Mouse (Mus musculus): ENCODE data around the gene Nars2. TPM values are rescaled to one million over a fixed set of nuclear protein-coding genes. Genes with fewer than 3 reads are reported as not detected.

The Nars2 gene
- polyA plus RNA-seq, 2 experiments from 2014 or later, result 7.4 to 11.5 TPM

DNA sequence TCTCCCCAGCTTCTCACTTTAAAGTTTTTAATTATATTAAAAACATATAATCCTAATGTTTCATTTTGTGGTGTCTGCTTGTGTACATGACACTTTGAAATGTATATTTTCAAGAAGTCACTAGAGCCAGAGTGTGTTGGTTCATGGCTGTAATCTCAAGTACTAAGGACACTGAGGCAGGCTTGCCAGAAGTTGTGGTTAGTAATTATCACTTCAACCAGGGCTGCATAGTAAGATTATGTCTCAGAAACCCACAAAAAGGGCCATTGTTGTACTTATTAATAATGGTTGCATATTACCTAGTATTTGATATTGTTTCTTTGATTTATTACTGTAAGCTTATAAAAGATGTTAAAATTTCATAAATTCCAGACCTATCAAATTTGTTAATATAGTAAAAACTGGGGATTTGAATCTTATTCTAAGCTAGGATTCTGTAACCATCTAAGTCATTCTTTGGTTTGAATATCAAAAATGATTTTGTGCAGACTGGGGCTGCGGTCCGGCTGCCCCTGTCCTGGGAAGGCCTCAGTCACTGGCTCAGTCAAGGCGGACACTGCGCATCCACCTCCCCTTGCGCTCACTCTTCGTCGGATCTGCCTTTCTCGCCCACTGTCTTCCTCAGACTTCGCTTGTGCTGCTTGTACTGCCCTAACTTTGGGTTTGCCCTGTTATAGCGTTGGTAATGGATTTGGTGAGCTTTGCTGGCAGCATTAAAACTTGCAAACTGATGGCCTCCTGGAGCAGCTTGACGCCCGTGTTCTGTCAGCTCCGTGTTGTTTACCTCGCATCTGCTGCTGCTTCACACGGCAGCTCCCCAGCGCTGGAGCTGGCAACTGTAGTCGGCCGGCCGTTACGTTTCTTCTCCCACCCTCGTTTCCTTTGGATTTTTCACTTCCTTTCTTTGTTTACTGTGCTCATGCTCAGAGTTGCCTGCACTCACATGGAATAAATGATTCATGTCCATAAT lies 20.0 kb downstream of the Nars2 start:
- no peak for ATAC-seq

DNA sequence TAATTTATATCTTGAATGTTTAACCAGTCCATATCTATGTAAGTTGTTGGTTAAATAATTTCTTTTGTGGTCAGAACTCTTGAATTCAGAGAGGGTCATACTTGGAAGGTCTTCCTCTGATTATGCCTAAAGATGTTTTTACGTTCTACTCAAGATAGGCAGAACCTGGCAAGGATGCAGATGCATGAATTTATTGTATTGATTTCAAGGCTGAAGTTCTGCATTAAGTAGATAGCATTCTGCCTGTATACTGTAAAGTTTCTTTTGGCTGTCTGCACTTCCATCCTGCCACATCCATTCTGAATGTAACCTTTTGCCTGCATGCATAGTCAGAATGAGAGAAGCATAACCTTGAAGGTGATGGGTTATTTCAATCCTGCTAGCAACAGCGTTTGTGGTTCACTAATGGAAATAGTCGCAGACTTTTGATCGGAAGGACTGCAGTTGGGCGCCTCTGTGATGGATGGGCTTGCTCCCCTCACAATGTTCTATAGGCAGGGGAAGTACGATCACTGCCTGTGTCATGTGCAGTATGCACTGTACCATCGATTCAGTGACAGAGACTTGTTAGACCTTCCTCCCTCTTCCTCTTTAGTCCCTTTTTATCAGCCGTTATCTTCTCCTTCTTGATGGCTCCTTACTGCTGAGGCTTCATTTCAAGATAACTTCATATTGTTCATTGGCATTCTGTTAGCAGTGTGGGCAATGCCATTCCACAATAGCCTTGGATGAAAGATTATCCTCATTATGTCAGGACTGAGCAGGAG lies 21.0 kb downstream of the Nars2 start:
- ATAC-seq, result no peak

GRCm38 (mm10) chr7:96975914-96976313 lies 24.6 kb downstream of the Nars2 start:
- ATAC-seq, result no peak

DNA sequence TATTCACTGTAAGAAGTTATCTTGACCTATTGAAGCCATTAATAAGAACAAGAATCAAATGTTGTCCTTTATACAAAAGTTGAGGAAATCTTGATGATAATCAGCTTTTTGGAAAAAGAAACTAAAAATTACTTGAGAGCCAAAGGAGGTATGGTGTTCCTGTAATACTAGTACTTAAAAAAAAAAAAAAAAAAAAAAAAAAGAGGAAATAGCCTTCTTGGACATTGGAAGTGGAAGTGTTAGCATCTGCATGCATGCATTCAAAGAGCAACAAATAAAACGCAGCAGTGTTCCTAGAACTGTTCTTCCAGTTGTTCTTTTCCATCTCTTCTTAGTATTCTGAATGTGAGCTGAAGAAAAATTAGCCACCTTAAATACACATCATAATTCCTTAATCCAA lies 25.9 kb downstream of the Nars2 start:
- ATAC-seq, result no peak

DNA sequence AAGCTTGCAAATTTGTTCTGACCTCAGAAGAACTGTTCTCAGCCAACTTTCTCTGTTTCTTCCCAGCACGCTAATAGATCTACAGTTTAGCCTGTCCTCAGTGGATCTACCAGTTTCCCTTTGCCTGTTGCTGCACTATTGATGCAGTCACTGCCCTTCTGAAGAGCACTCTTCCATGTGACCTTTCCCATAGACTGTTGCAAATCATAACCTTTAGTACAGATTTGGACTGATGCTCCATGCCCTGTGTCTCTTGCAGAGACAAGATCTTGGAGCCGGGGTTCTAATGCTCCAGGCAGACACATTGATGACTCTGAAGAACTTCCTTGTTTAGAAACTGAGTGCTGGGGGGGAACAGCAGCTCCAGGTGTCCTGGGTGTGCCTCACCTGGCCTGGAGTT lies 30.1 kb downstream of the Nars2 start:
- no peak for ATAC-seq

GRCm38 (mm10) chr7:96983660-96984347 lies 32.5 kb downstream of the Nars2 start:
- no peak for ATAC-seq

DNA sequence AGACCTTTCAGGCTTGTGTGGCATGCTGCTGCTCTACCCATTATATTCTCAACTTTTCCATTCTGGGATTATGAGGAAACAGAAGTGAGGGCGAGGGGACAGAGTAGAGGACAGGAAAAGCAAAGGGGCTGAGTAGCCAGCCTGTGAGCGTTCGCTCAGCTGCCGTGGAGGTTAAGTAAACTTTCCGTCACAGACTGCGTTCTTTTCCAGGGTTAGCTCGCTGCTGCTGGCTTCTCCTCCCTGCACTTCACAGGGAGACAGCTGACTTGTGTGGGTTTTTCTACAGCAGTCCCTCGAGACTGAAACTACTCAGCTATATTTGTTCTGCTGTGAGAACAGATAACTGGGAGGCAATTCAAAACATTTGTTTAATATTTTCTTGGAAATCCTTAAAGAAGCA lies 34.5 kb downstream of the Nars2 start:
- ATAC-seq, result no peak

- no peak for ATAC-seq
These were observed 35.6 kb downstream of the Nars2 start for GRCm38 (mm10) chr7:96986795-96987445.

- no peak for ATAC-seq
These were observed 36.4 kb downstream of the Nars2 start for GRCm38 (mm10) chr7:96987676-96988075.

GRCm38 (mm10) chr7:97012956-97013355 lies 61.7 kb downstream of the Nars2 start:
- no peak for ATAC-seq

DNA sequence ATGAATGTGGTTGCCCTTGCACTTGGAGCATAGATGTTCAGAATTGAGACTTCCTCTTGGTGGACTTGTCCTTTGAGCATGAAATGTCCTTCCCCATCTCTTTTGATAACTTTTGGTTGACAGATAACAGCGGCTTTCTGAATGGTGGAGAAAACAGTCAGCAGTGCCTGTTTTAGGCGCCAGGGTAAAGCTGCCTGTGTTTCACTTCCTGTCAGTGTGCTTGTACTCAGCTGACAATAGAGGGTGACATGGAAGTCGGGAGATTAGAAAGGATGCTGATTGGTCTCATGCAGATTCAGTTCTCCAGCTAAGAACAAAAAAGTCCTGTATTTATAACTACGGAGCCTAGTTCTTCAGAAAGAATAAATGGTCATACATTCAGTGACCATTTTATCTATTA lies 66.7 kb downstream of the Nars2 start:
- no peak for ATAC-seq

DNA sequence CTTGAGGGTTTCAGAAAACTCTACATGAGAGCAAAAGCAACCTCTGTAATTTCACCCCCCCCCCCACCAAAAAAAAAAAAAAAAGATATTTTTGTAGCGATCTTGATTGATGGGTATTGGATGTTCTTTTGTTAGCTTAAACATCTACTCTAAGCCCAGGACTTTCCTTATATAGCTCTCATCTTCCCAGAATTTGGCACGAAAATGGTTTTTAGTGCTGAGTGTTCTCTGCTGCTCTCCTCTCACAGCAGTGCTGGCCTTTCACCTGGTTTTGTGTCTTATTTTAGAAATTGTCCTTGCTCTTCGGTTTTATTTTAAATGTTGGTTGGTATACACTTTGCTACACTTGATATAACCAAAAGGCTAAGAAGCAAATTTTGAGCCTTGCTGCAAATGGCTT lies 67.1 kb downstream of the Nars2 start:
- ATAC-seq, result no peak

DNA sequence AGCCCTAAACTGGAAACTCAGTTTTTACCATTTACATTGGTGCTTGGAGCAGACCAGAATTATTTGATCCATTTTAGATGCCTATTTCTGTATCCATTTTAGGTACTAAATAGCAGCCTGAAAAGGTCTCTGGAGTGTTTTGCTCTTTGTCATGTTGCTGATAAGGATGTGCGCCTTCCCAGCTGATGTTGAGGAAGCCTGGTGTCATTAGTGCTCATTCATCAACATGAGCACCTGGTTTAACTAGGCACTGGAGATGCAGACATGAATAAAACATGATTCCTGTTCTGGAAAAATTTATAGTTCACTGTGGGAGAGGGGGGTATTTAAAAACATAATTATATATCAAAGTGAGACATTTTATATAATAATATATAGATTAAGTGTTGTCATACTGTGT lies 68.0 kb downstream of the Nars2 start:
- ATAC-seq, result no peak

GRCm38 (mm10) chr7:97026772-97027358 lies 75.6 kb downstream of the Nars2 start:
- ATAC-seq, result no peak

- no peak for ATAC-seq
These were observed 77.8 kb downstream of the Nars2 start for GRCm38 (mm10) chr7:97029151-97029550.

GRCm38 (mm10) chr7:97032412-97032811 lies 81.1 kb downstream of the Nars2 start:
- ATAC-seq, result no peak

- no peak for ATAC-seq
These were observed 88.3 kb downstream of the Nars2 start for GRCm38 (mm10) chr7:97039641-97040040.

DNA sequence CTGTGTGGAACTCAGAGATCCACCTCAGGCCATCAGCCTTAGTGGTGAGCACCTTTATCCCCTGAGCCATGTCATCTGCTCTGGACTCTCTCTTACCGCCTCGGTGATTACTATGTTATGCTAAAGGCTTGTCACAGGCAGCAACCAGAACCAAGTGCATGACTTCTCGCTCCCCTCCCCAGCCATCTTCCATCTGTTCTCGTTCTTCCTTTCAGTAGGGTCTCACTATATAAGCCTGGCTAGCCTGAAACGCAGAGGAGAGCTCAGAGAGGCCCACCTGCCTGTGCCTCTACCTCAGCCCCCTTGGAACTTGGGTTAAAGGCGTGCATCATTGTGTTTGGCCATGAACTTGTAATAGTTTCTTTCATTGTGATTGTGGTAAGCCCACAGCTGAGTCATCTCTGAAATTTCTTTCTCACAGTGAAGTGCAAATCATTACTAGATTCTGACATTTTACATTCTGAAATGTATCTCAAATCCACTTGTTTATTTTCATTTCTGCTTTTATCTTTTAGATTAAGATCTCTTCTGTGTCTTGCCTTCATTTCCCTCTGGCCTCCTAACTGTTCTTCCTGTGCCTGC lies 90.7 kb downstream of the Nars2 start:
- no peak for ATAC-seq

- ATAC-seq, result no peak
These were observed 91.7 kb downstream of the Nars2 start for GRCm38 (mm10) chr7:97042981-97043380.

GRCm38 (mm10) chr7:97060966-97061365 lies 109.7 kb downstream of the Nars2 start:
- ATAC-seq, result no peak

GRCm38 (mm10) chr7:97071512-97071911 lies 120.2 kb downstream of the Nars2 start:
- no peak for ATAC-seq

DNA sequence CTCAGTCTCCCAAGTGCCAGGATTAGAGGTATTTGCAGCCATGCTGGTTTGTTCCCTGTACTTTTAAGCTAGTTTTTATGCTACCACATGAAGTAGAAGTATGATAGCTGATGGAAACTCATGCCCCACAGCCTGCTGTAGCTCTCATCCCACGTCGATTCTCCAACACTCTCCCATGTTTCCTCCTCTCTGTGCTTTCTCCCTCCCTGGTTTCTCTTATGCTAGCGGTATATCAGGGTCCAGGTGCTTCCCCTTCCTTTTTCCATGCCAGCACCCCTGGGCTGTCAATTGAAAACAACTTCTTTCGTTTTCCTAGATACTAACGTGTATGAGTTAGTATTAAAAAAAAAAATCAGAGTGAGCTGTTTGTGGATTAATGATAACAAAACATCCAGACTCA lies 120.8 kb downstream of the Nars2 start:
- ATAC-seq, result no peak

All from CD4-positive, CD25-positive, alpha-beta regulatory T cell, adult 4 months (primary cell).